Mouse (Mus musculus): ENCODE measurements around the gene Cd302.

The Cd302 gene

DNA sequence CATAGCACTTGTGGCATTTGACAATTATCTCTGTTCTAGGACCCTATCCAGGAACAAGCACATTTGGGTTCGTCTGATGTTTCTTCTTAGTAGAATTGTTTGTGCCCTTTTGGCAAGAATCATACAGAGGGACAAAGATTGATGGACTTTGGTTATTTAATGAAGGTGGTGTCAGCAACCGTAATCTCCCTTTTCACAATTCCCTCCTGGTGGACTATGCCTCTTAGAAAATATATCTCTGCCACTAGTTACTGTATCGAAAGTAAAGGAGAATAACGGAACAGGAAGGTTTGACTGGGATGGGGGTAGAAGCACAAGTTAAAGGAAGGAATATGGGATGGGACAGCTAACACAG, at the start of gene Cd302:
Cd302 (minus strand) TSS at position 22 of the 355 bp plus-strand sequence.
- TF ChIP-seq GATA4 (IDR thresholded peaks at IDR 0.05; ENCODE audit: insufficient replicate concordance, low read length), result peak; percentile 53

GRCm38 (mm10) chr2:60328641-60329040, 44.4 kb upstream of the Cd302 start:
- no peak for TF ChIP-seq GATA4 (IDR thresholded peaks at IDR 0.05; ENCODE audit: insufficient replicate concordance, low read length)

- TF ChIP-seq GATA4 (IDR thresholded peaks at IDR 0.05; ENCODE audit: insufficient replicate concordance, low read length), result no peak
Measured at GRCm38 (mm10) chr2:60327581-60327980, 43.3 kb upstream of the Cd302 start.

DNA sequence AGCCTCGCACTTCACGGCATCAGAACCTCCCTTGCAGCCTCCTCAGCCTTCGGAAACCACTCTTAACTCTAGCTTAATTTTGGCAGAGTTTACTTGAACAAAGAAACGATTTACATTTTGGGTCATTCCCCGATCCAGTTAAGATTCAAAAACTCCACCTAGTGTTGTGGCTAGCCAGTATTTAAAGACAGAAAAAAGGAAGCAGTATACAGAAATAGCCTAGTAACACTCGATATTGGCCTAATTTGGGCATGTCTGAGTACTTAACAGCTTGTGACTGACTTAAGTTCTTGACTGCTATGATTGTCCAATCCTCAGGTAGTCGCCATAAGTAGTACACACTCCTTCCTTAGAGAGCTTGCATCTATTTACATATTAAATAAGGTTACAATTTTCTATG, 42.7 kb upstream of the Cd302 start:
- no peak for TF ChIP-seq GATA4 (IDR thresholded peaks at IDR 0.05; ENCODE audit: insufficient replicate concordance, low read length)

GRCm38 (mm10) chr2:60323411-60323810, 39.1 kb upstream of the Cd302 start:
- no peak for TF ChIP-seq GATA4 (IDR thresholded peaks at IDR 0.05; ENCODE audit: insufficient replicate concordance, low read length)

GRCm38 (mm10) chr2:60322031-60322726, 37.9 kb upstream of the Cd302 start:
- no peak for TF ChIP-seq GATA4 (IDR thresholded peaks at IDR 0.05; ENCODE audit: insufficient replicate concordance, low read length)

DNA sequence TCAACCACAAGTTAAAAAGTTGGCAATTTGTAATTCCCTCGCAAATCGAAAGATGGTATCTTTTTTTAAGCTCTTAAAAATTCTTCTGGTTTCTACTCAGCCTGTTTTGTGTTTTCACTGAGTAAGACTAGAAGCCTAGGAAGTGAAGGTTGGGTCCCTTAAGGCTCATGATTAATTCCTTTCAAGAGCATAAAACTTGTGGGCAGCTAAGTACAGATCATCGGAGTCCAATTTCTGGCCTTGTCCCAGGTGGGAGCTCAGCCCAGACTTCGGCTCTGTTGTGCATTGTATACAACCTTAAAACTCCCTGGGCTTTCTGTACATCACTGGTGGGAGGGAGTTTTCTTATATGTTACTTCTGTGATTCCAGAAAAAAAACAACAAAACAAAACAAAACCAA, 19.5 kb upstream of the Cd302 start:
- no peak for TF ChIP-seq GATA4 (IDR thresholded peaks at IDR 0.05; ENCODE audit: insufficient replicate concordance, low read length)

GRCm38 (mm10) chr2:60299323-60299722, 15.0 kb upstream of the Cd302 start:
- TF ChIP-seq GATA4 (IDR thresholded peaks at IDR 0.05; ENCODE audit: insufficient replicate concordance, low read length), result no peak

DNA sequence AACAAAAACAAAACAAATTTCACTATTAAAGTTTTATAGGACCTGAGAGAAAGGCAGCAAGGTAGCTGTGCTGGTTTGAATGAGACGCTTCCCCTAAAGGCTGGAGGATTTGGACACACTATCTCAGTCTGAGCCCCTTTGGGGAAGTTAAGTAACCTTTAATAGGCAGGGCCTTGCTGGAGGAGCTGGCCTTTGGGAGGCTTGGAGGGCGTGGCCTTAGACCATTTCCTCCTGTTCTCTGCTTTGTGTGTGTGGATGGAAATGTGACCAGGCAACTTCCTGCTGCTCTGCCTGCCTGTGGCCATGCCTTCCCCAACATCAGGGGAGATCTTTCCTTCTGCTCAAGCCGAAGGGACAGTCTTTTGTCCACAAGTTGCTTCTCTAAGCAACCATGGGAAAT, 14.0 kb upstream of the Cd302 start:
- no peak for TF ChIP-seq GATA4 (IDR thresholded peaks at IDR 0.05; ENCODE audit: insufficient replicate concordance, low read length)

- no peak for TF ChIP-seq GATA4 (IDR thresholded peaks at IDR 0.05; ENCODE audit: insufficient replicate concordance, low read length)
Measured at GRCm38 (mm10) chr2:60291381-60291780, 7.1 kb upstream of the Cd302 start.

- no peak for TF ChIP-seq GATA4 (IDR thresholded peaks at IDR 0.05; ENCODE audit: insufficient replicate concordance, low read length)
Measured at GRCm38 (mm10) chr2:60289451-60289850, 5.2 kb upstream of the Cd302 start.

GRCm38 (mm10) chr2:60288606-60289005, 4.3 kb upstream of the Cd302 start:
- no peak for TF ChIP-seq GATA4 (IDR thresholded peaks at IDR 0.05; ENCODE audit: insufficient replicate concordance, low read length)

DNA sequence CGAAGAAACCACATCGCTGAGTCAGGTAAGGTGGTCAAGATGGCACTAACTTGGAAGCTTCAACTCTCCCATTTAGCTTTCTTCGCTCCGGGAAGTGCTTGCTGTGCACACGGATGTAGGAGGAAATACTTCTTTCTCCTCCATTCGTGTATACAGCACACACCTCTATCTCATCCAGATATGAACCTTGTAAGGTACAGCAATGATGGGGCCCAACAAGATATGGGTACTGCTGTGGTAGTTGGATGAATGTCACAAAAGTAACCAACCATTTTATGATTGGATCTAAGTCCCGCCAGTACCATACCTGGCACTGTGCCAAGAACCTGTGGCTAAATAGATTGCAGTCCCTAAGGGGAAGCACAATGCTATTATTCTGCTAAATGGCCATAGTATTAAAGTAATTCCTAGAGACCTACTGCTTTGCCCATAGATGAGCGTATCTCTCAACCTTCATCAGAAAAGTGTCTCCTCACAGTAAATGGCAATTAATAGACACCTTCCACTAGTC, 874 bp upstream of the Cd302 start:
- no peak for TF ChIP-seq GATA4 (IDR thresholded peaks at IDR 0.05; ENCODE audit: insufficient replicate concordance, low read length)

- no peak for TF ChIP-seq GATA4 (IDR thresholded peaks at IDR 0.05; ENCODE audit: insufficient replicate concordance, low read length)
Measured at GRCm38 (mm10) chr2:60283751-60284466, 379 bp downstream of the Cd302 start.

GRCm38 (mm10) chr2:60283208-60283750, 1.0 kb downstream of the Cd302 start:
- no peak for TF ChIP-seq GATA4 (IDR thresholded peaks at IDR 0.05; ENCODE audit: insufficient replicate concordance, low read length)

DNA sequence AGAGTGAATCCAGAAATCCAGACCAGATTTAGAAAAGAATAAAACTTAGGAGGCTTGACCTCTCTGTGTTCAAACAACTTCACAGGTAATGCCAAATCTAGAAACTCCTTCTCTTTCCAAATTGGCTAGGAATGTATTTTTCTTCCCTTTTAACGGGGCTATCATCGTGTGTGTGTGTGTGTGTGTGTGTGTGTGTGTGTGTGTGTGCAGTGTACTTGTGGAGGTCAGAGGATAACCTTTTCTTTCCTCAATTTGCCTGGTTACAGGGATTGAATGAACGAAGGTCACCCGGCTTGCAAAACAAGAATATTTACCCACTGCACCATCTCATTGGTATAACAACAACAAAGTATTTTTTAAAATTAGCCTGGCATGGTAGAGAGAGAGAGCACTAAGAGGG, 1.7 kb downstream of the Cd302 start:
- TF ChIP-seq GATA4 (IDR thresholded peaks at IDR 0.05; ENCODE audit: insufficient replicate concordance, low read length), result peak; percentile 70

All from liver, adult (tissue).